Mouse (Mus musculus) stomach, embryonic 14.5 days (tissue): ENCODE data around the gene Rnf113a2. TPM values are rescaled to one million over a fixed set of nuclear protein-coding genes. Genes with fewer than 3 reads are reported as not detected.

Source experiments
- ATAC-seq: fragments of 200-750 bp; cut with Nextera tagmentation; 2 replicates; pipeline ENCODE4 v1.8.0; 2017; ENCODE audit warnings: low read depth, moderate TSS enrichment; ENCODE audit not compliant: insufficient number of reproducible peaks, insufficient read depth, low FRiP score
- H3K27ac ChIP-seq: fragments of 300-500 bp; sonication (generic); 2 replicates; pipeline ENCODE4 v1.5.1; 2014; ENCODE audit warnings: mild to moderate bottlenecking, low read length, moderate library complexity, mixed read lengths
- H3K27me3 ChIP-seq: fragments of 300-500 bp; sonication (generic); 2 replicates; pipeline ENCODE4 v1.6.1; 2014; ENCODE audit warnings: low read length, control low read depth, mixed read lengths; ENCODE audit not compliant: control insufficient read depth, insufficient read depth
- H3K36me3 ChIP-seq: fragments of 300-500 bp; sonication (generic); 2 replicates; pipeline ENCODE4 v1.6.1; 2014; ENCODE audit warnings: mild to moderate bottlenecking, control low read depth, low read length, moderate library complexity, mixed read lengths; ENCODE audit not compliant: control insufficient read depth, insufficient read depth
- H3K4me1 ChIP-seq: fragments of 300-500 bp; sonication (generic); 2 replicates; pipeline ENCODE4 v1.6.1; 2014; ENCODE audit warnings: low read length, control low read depth, mixed read lengths; ENCODE audit not compliant: control insufficient read depth, insufficient read depth
- H3K4me2 ChIP-seq: fragments of 300-500 bp; sonication (generic); replicated peaks from 2 replicates; pipeline ENCODE4 v1.6.1; 2014; ENCODE audit warnings: low read depth, low read length, control low read depth
- H3K4me3 ChIP-seq: fragments of 300-500 bp; sonication (generic); 2 replicates; pipeline ENCODE4 v1.5.1; 2014; ENCODE audit warnings: low read depth, low read length, control low read depth
- H3K9ac ChIP-seq: fragments of 300-500 bp; sonication (generic); replicated peaks from 2 replicates; pipeline ENCODE4 v1.6.1; 2014; ENCODE audit warnings: low read depth, mild to moderate bottlenecking, control low read depth, low read length, moderate library complexity, mixed read lengths
- H3K9me3 ChIP-seq: fragments of 300-500 bp; sonication (generic); 2 replicates; pipeline ENCODE4 v1.6.1; 2016; ENCODE audit warnings: low read depth, low read length, control low read depth; ENCODE audit not compliant: control insufficient read depth
- WGBS: fragments of 180-500 bp; shearing (Covaris S2); extraction: QIAGEN DNeasy Blood & Tissue Kit; methylation state at CpG from one replicate; pipeline ENCODE4 v1.1.7; 2014; 5-methylcytosine and 5-hydroxymethylcytosine counted together
- polyA plus RNA-seq: library from polyadenylated mRNA; unstranded; fragments of >200 nt; fragmentation: Nextera tagmentation; extraction: Ambion mirVana; gene quantifications from 2 replicates; pipeline ENCODE4 v1.2.1, GENCODE M21; 2014

The Rnf113a2 gene
- polyA plus RNA-seq, 1 experiment from 2014 or later, result 26.0 TPM

- 79% methylated on average over 2 of the region's 2 CpGs for WGBS
- no peaks in the 10 kb centered on the region for H3K4me1 ChIP-seq
- no peaks in the 10 kb centered on the region for H3K36me3 ChIP-seq
- H3K27ac ChIP-seq, result no peak overlapping the region
- H3K4me3 ChIP-seq, result no peak overlapping the region
- no peaks in the 10 kb centered on the region for H3K9me3 ChIP-seq
- no peak overlapping the region for H3K9ac ChIP-seq
- no peak overlapping the region for H3K4me2 ChIP-seq
- ATAC-seq, result no peak
- no peaks in the 10 kb centered on the region for H3K27me3 ChIP-seq
Measured at GRCm38 (mm10) chr12:84429825-84430224, 12.8 kb downstream of the Rnf113a2 start.

GRCm38 (mm10) chr12:84438697-84439096 lies 21.7 kb downstream of the Rnf113a2 start:
- 42% methylated on average over 2 of the region's 2 CpGs for WGBS
- ATAC-seq, result no peak
- H3K27me3 ChIP-seq, result no peaks in the 10 kb centered on the region

GRCm38 (mm10) chr12:84442526-84442925 lies 25.5 kb downstream of the Rnf113a2 start:
- ATAC-seq, result no peak
- no peak overlapping the region for H3K4me3 ChIP-seq
- no peaks in the 10 kb centered on the region for H3K27me3 ChIP-seq
- no peaks in the 10 kb centered on the region for H3K4me1 ChIP-seq
- no peaks in the 10 kb centered on the region for H3K36me3 ChIP-seq
- H3K9me3 ChIP-seq, result no peaks in the 10 kb centered on the region
- WGBS, result 61% methylated on average over 4 of the region's 4 CpGs
- no peak overlapping the region for H3K4me2 ChIP-seq
- no peak overlapping the region for H3K9ac ChIP-seq
- H3K27ac ChIP-seq, result no peak overlapping the region

More at GRCm38 (mm10) chr12:84438697-84439096, 21.7 kb downstream of the Rnf113a2 start:
- Histone ChIP-seq H3K9me3 (no peaks in the 10 kb centered on the region), H3K4me3 (no peak overlapping the region), H3K9ac (no peak overlapping the region), H3K4me1 (no peaks in the 10 kb centered on the region), H3K4me2 (no peak overlapping the region), H3K27ac (no peak overlapping the region), H3K36me3 (no peaks in the 10 kb centered on the region)

- 69% methylated on average over 1 of the region's 1 CpGs for WGBS
Measured at GRCm38 (mm10) chr12:84447386-84447785, 30.4 kb downstream of the Rnf113a2 start.

GRCm38 (mm10) chr12:84448181-84448580 lies 31.2 kb downstream of the Rnf113a2 start:
- Histone ChIP-seq H3K9me3 (no peaks in the 10 kb centered on the region), H3K4me1 (peaks cover 8% of the 10 kb centered on the region; the same call in 1 of the 2 replicates), H3K27me3 (no peaks in the 10 kb centered on the region), H3K27ac (no peak overlapping the region), H3K9ac (no peak overlapping the region), H3K4me2 (no peak overlapping the region), H3K4me3 (no peak overlapping the region), H3K36me3 (no peaks in the 10 kb centered on the region)
- no peak for ATAC-seq
- 82% methylated on average over 6 of the region's 6 CpGs for WGBS

More at GRCm38 (mm10) chr12:84447386-84447785, 30.4 kb downstream of the Rnf113a2 start:
- Histone ChIP-seq H3K27ac (no peak overlapping the region), H3K4me2 (no peak overlapping the region), H3K4me3 (no peak overlapping the region), H3K4me1 (peaks cover 8% of the 10 kb centered on the region; the same call in 1 of the 2 replicates), H3K36me3 (no peaks in the 10 kb centered on the region), H3K9me3 (no peaks in the 10 kb centered on the region), H3K27me3 (no peaks in the 10 kb centered on the region), H3K9ac (no peak overlapping the region)
- no peak for ATAC-seq

- H3K27ac ChIP-seq, result no peak overlapping the region
- no peaks in the 10 kb centered on the region for H3K9me3 ChIP-seq
- peak overlapping the region; percentile 93 for H3K4me2 ChIP-seq
- 50% methylated on average over 10 of the region's 10 CpGs for WGBS
- H3K36me3 ChIP-seq, result no peaks in the 10 kb centered on the region
- H3K4me3 ChIP-seq, result peak overlapping the region; percentile 60
- no peaks in the 10 kb centered on the region for H3K27me3 ChIP-seq
- no peak for ATAC-seq
- H3K9ac ChIP-seq, result 0 out of 2 replicates have a peak overlapping the region, but pooled peaks have one; percentile 28
- H3K4me1 ChIP-seq, result peaks cover 8% of the 10 kb centered on the region; the same call in 1 of the 2 replicates
Measured at GRCm38 (mm10) chr12:84449887-84450286, 32.9 kb downstream of the Rnf113a2 start.

- 0% methylated on average over 6 of the region's 6 CpGs for WGBS
- peak overlapping the region; percentile 93 for H3K4me2 ChIP-seq
- H3K9ac ChIP-seq, result peak overlapping the region; percentile 28
- no peak for ATAC-seq
- H3K27ac ChIP-seq, result 0 out of 2 replicates have a peak overlapping the region, but pooled peaks have one; percentile 1
- H3K9me3 ChIP-seq, result no peaks in the 10 kb centered on the region
- no peaks in the 10 kb centered on the region for H3K36me3 ChIP-seq
- H3K4me1 ChIP-seq, result peaks cover 8% of the 10 kb centered on the region; the same call in 1 of the 2 replicates
- H3K27me3 ChIP-seq, result no peaks in the 10 kb centered on the region
- H3K4me3 ChIP-seq, result peak overlapping the region; percentile 60
Measured at GRCm38 (mm10) chr12:84450351-84450717, 33.3 kb downstream of the Rnf113a2 start.

- Histone ChIP-seq H3K9me3 (no peaks in the 10 kb centered on the region), H3K9ac (peak within 1 kb of the TSS; percentile 28), H3K4me2 (peak within 1 kb of the TSS; percentile 93), H3K4me1 (peaks cover 8% of the 10 kb centered on the region; the same call in 1 of the 2 replicates), H3K27ac (0 out of 2 replicates have a peak within 1 kb of the TSS, but pooled peaks have one; percentile 1), H3K36me3 (no peaks in the 10 kb centered on the region), H3K4me3 (peak within 1 kb of the TSS; percentile 60), H3K27me3 (no peaks in the 10 kb centered on the region)
- ATAC-seq, result peak; percentile 99
- WGBS, result under 1% methylated on average over 49 of the region's 49 CpGs
Measured at GRCm38 (mm10) chr12:84450718-84451646, 34.0 kb downstream of the Rnf113a2 start, which contains the start of the genes Aldh6a1 and Lin52. Gene Aldh6a1 (minus strand): TSS chr12:84451004. Gene Lin52 (plus strand): TSS chr12:84451422.
